Mouse (Mus musculus) E14TG2a.4 (cell line): ENCODE data around the gene Ankar.

Experiments
- CTCF ChIP-seq: conservative IDR thresholded peaks from 2 replicates; pipeline ENCODE4 v1.5.1; 2014; ENCODE audit warnings: low read length
- POU5F1 ChIP-seq: IDR thresholded peaks from 2 replicates; pipeline ENCODE4 v1.6.1; 2014; ENCODE audit warnings: low read length, borderline replicate concordance

DNA sequence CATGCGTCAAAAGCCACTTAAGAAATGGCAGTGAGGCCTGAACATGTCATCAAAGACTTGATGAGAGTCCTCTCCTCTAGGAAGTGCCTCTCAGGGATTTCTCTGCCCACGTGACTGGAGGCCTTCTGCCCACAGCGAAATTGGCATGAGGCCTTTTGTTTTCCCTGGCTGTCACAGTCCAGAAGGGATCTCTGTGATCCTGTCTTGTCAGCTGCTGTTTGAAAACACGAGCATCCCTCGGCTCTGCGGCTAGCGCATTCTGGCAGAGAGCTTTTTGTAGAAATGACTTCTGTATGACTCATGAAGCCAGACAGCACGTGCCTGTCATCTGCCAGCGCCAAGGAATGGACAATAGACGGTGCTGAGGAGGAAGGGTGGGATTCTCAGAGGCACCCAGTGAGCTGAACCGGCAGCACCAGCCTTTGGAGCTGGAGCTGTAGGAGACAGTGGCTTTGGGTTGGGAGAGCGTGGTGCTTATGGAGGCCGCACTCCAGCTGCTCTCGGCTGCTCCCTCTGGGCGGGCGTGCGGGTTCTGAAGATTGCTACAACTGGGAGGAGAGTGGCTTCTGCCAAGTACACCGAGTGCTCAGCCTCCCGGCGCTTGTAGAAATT is 106.9 kb downstream of the Ankar start:
- no peak for TF ChIP-seq CTCF
- TF ChIP-seq POU5F1: no peak
